Mouse (Mus musculus) liver, embryonic 14.5 days (tissue): Measurements from ENCODE around the gene Slc9b1.

Experiments
- CTCF ChIP-seq: IDR thresholded peaks from 2 replicates; pipeline ENCODE4 v1.5.1; 2016; ENCODE audit warnings: antibody characterized with exemption, low read depth, control low read depth
- EP300 ChIP-seq: IDR thresholded peaks from 2 replicates; pipeline ENCODE4 v1.6.1; 2016; ENCODE audit warnings: antibody characterized with exemption, low read depth

- no peak for TF ChIP-seq CTCF
- no peak for TF ChIP-seq EP300
Measured at GRCm38 (mm10) chr3:135313727-135314126, 34.1 kb upstream of the Slc9b1 start.
